Mouse (Mus musculus): Measurements from ENCODE around the gene Fam72a. TPM values are rescaled to one million over a fixed set of nuclear protein-coding genes. Genes with fewer than 3 reads are reported as not detected.

Fam72a gene
- total RNA-seq, 2 experiments from 2014 or later: 1.4 TPM

- DNase-seq: no peak
Observed at GRCm38 (mm10) chr1:131580389-131580788, 52.7 kb downstream of the Fam72a start.

- no peak for DNase-seq
Observed at GRCm38 (mm10) chr1:131583598-131583997, 55.9 kb downstream of the Fam72a start.

- DNase-seq: peak; percentile 60 to 69
Observed at GRCm38 (mm10) chr1:131586836-131587235, 59.1 kb downstream of the Fam72a start.

Small RNA genes within 50 kb of the gene (microRNA-seq; reads per million reads assigned to microRNA genes)
- gene Gm24273: 0 reads per million in 2 experiments

Other genes with a start within 250 kb of the Fam72a start
- gene Ikbke, start 248.3 kb upstream of the Fam72a start, total RNA-seq (2021): 1 to 10 TPM; 1.6 to 2.7 TPM
- 10 to 100 TPM; 75.2 to 89.9 TPM for gene Srgap2, start 551 bp upstream of the Fam72a start, total RNA-seq (2021)
- under 1 TPM; 0.62 to 0.86 TPM for gene Avpr1b, start 71.3 kb downstream of the Fam72a start, total RNA-seq (2021)
- not detected for gene Ctse, start 110.4 kb downstream of the Fam72a start, total RNA-seq (2021)
- 1 to 10 TPM; 2.5 to 2.7 TPM for gene Rab7b, start 160.8 kb downstream of the Fam72a start, total RNA-seq (2021)
- under 1 TPM; 0.12 to 0.15 TPM for gene Slc26a9, start 216.1 kb downstream of the Fam72a start, total RNA-seq (2021)